Mouse (Mus musculus) heart, embryonic 12.5 days (tissue): ENCODE data around the gene Gm20388. TPM values are rescaled to one million over a fixed set of nuclear protein-coding genes. Genes with fewer than 3 reads are reported as not detected.

Experiments
- ATAC-seq: fragments of 200-750 bp; cut with Nextera tagmentation; 2 replicates; pipeline ENCODE4 v1.8.0; 2017; ENCODE audit warnings: moderate TSS enrichment, moderate library complexity; ENCODE audit not compliant: insufficient number of reproducible peaks, low FRiP score
- H3K27ac ChIP-seq: fragments of 300-500 bp; sonication (generic); 2 replicates; pipeline ENCODE4 v1.5.1; 2016; ENCODE audit warnings: mild to moderate bottlenecking, moderate library complexity; ENCODE audit not compliant: poor library complexity, severe bottlenecking
- H3K27me3 ChIP-seq: fragments of 300-500 bp; sonication (generic); replicated peaks from 2 replicates; pipeline ENCODE4 v1.6.1; 2016; ENCODE audit warnings: mild to moderate bottlenecking, moderate library complexity
- H3K36me3 ChIP-seq: fragments of 300-500 bp; sonication (generic); 2 replicates; pipeline ENCODE4 v1.6.1; 2016; ENCODE audit warnings: mild to moderate bottlenecking, moderate library complexity
- H3K4me1 ChIP-seq: fragments of 300-500 bp; sonication (generic); replicated peaks from 2 replicates; pipeline ENCODE4 v1.6.1; 2016; ENCODE audit warnings: mild to moderate bottlenecking
- H3K4me2 ChIP-seq: fragments of 300-500 bp; sonication (generic); 2 replicates; pipeline ENCODE4 v1.6.1; 2016; ENCODE audit warnings: mild to moderate bottlenecking, moderate library complexity
- H3K4me3 ChIP-seq: fragments of 300-500 bp; sonication (generic); 2 replicates; pipeline ENCODE4 v1.5.1; 2016; ENCODE audit warnings: mild to moderate bottlenecking
- H3K9ac ChIP-seq: fragments of 300-500 bp; sonication (generic); 2 replicates; pipeline ENCODE4 v1.6.1; 2016; ENCODE audit warnings: mild to moderate bottlenecking, moderate library complexity
- H3K9me3 ChIP-seq: fragments of 300-500 bp; sonication (generic); replicated peaks from 2 replicates; pipeline ENCODE4 v1.6.1; 2016; ENCODE audit warnings: mild to moderate bottlenecking, moderate library complexity
- WGBS: fragments of 180-500 bp; shearing (Covaris S2); methylation state at CpG from one replicate; pipeline ENCODE4 v1.1.7; 2016; 5-methylcytosine and 5-hydroxymethylcytosine counted together
- polyA plus RNA-seq: library from polyadenylated mRNA; unstranded; fragments of >200 nt; fragmentation: Nextera tagmentation; extraction: Ambion mirVana; gene quantifications from 2 replicates; pipeline ENCODE4 v1.2.1, GENCODE M21; 2016

Gm20388 gene
- polyA plus RNA-seq, 1 experiment from 2014 or later, result not detected

DNA sequence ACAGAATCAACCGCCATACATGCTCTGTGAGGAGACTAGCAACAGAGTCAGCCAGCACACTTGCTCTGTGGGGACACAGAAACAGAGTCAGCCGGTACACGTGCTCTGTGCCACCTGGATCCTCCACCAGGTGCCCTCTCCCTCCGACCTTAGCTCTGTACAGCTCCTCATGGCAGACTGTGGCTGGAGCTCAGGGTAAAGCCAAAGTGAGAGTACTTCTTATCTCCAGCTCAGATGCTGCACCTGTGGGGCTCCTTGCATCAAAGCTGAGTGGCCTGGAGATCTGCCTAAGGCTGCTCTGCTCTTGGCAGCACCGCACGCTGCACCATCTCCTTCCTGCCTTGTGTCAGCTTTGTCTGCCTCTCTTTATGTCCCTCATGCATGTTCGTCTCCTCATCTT is 4279.7 kb downstream of the Gm20388 start:
- Histone ChIP-seq H3K4me3 (no peak overlapping the region), H3K4me2 (no peak overlapping the region), H3K4me1 (no peaks in the 10 kb centered on the region), H3K27me3 (peaks cover 51% of the 10 kb centered on the region), H3K27ac (no peak overlapping the region), H3K9ac (no peak overlapping the region), H3K9me3 (no peaks in the 10 kb centered on the region), H3K36me3 (no peaks in the 10 kb centered on the region)
- 76% methylated on average over 7 of the region's 7 CpGs for WGBS
- no peak for ATAC-seq

DNA sequence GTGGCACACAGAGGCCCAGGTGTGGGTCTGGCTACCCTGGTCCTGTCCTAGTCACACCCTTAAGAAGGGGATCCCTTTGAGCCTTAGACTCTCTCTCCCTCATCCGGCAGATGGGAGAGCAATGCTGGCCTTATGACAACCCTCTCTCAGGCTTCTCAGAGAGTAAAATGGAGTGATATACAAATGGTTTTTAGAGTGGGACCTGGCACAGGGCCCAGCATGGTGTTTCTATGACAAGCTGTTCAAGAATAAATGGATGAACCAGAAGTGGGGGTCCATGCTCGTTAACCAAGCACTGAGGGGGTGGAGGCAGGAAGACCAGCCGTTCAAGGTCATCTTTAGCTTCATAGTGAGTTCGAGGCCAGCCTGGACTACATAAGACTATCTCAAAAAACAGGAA is 4281.6 kb downstream of the Gm20388 start:
- no peak overlapping the region for H3K4me3 ChIP-seq
- no peak overlapping the region for H3K9ac ChIP-seq
- H3K36me3 ChIP-seq, result no peaks in the 10 kb centered on the region
- peaks cover 56% of the 10 kb centered on the region for H3K27me3 ChIP-seq
- 80% methylated on average over 4 of the region's 4 CpGs for WGBS
- peaks cover 8% of the 10 kb centered on the region; the same call in 1 of the 2 replicates for H3K4me1 ChIP-seq
- no peak for ATAC-seq
- no peaks in the 10 kb centered on the region for H3K9me3 ChIP-seq
- H3K4me2 ChIP-seq, result no peak overlapping the region
- H3K27ac ChIP-seq, result no peak overlapping the region

GRCm38 (mm10) chr8:124192976-124193375 is 4282.3 kb downstream of the Gm20388 start:
- Histone ChIP-seq H3K27ac (no peak overlapping the region), H3K27me3 (peaks cover 64% of the 10 kb centered on the region), H3K4me1 (peaks cover 8% of the 10 kb centered on the region; the same call in 1 of the 2 replicates), H3K9me3 (no peaks in the 10 kb centered on the region), H3K4me3 (no peak overlapping the region), H3K4me2 (no peak overlapping the region), H3K36me3 (no peaks in the 10 kb centered on the region), H3K9ac (no peak overlapping the region)
- 81% methylated on average over 10 of the region's 10 CpGs for WGBS
- ATAC-seq, result no peak

DNA sequence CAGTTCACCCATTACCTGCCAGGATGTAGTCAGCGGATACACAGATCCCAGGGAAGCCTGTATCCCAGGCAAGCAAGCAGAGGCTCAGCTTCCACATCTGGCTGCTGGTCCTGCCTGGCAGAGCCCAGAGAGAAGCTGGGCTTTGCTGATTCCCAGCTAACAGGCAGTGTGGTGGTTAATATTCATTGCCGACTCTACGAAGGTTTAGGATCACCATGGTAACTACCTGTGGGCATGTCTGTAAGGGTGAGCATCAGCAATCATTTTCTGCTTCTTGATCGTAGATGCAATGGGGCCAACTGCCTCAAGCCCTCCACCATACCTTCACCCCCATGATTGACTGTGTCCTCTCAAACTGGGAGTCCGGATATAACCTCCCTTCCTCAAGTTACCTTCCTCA is 4283.4 kb downstream of the Gm20388 start:
- Histone ChIP-seq H3K27ac (no peak overlapping the region), H3K4me1 (peaks cover 8% of the 10 kb centered on the region; the same call in 1 of the 2 replicates), H3K4me2 (no peak overlapping the region), H3K9ac (no peak overlapping the region), H3K36me3 (no peaks in the 10 kb centered on the region), H3K4me3 (no peak overlapping the region), H3K27me3 (peaks cover 67% of the 10 kb centered on the region), H3K9me3 (no peaks in the 10 kb centered on the region)
- 85% methylated on average over 5 of the region's 5 CpGs for WGBS
- no peak for ATAC-seq

- Histone ChIP-seq H3K27ac (no peak overlapping the region), H3K27me3 (peaks cover 65% of the 10 kb centered on the region), H3K9me3 (no peaks in the 10 kb centered on the region), H3K4me3 (no peak overlapping the region), H3K9ac (no peak overlapping the region), H3K36me3 (no peaks in the 10 kb centered on the region), H3K4me2 (no peak overlapping the region), H3K4me1 (peaks cover 8% of the 10 kb centered on the region; the same call in 1 of the 2 replicates)
- no peak for ATAC-seq
- WGBS, result 53% methylated on average over 5 of the region's 5 CpGs
Measured at GRCm38 (mm10) chr8:124196195-124196594, 4285.6 kb downstream of the Gm20388 start.

DNA sequence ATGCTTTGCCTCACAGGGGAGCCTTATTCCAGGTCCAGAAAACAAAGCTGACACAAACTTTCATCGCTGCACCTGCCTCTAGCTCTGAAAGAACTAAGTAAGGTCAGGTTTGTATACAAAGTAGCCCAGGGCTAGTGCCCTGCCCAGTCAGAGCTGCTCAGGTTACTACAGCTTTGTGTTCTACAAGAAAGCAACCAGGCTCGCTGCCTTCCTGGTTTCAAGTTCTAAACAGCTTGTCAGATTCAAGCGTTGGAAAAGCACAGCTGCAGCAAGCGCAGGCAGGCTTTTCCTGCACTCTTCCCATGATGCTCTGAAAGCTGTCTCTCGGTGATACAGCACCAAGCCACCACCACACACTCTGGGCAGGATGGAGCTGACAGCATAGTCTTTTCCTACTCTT is 4286.2 kb downstream of the Gm20388 start:
- H3K4me3 ChIP-seq, result no peak overlapping the region
- H3K27ac ChIP-seq, result no peak overlapping the region
- ATAC-seq, result no peak
- WGBS, result 60% methylated on average over 5 of the region's 5 CpGs
- H3K36me3 ChIP-seq, result no peaks in the 10 kb centered on the region
- peaks cover 8% of the 10 kb centered on the region; the same call in 1 of the 2 replicates for H3K4me1 ChIP-seq
- H3K27me3 ChIP-seq, result peaks cover 62% of the 10 kb centered on the region
- no peak overlapping the region for H3K4me2 ChIP-seq
- H3K9me3 ChIP-seq, result no peaks in the 10 kb centered on the region
- no peak overlapping the region for H3K9ac ChIP-seq

DNA sequence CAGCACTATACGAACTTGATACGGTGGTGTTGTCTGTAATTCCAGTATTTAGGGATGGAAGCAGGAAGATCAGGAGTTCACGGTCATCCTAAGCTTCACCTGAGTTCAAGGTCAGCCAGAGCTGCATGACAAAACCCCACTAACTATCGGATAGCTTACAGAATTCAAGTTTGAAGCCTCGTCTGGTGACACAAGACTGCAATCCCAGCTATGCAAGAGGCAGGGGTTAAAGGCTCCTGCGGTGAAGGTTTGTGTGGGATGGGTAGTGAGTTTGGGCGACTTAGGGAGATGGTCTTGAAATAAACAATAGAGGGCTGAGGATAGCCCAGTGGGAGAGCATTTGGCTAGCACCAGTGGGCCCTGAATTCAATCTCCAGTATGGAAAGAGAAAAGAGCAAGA is 4287.6 kb downstream of the Gm20388 start:
- H3K4me2 ChIP-seq, result no peak overlapping the region
- no peak overlapping the region for H3K27ac ChIP-seq
- WGBS, result 72% methylated on average over 7 of the region's 7 CpGs
- H3K4me1 ChIP-seq, result peaks cover 8% of the 10 kb centered on the region; the same call in 1 of the 2 replicates
- H3K9me3 ChIP-seq, result no peaks in the 10 kb centered on the region
- no peak overlapping the region for H3K4me3 ChIP-seq
- H3K9ac ChIP-seq, result no peak overlapping the region
- H3K27me3 ChIP-seq, result peaks cover 58% of the 10 kb centered on the region
- no peak for ATAC-seq
- no peaks in the 10 kb centered on the region for H3K36me3 ChIP-seq

- H3K9ac ChIP-seq, result no peak overlapping the region
- H3K36me3 ChIP-seq, result no peaks in the 10 kb centered on the region
- peaks cover 53% of the 10 kb centered on the region for H3K27me3 ChIP-seq
- peaks cover 8% of the 10 kb centered on the region; the same call in 1 of the 2 replicates for H3K4me1 ChIP-seq
- no peaks in the 10 kb centered on the region for H3K9me3 ChIP-seq
- WGBS, result 68% methylated on average over 7 of the region's 7 CpGs
- no peak overlapping the region for H3K4me3 ChIP-seq
- H3K4me2 ChIP-seq, result no peak overlapping the region
- no peak for ATAC-seq
- H3K27ac ChIP-seq, result no peak overlapping the region
Measured at GRCm38 (mm10) chr8:124200400-124200799, 4289.8 kb downstream of the Gm20388 start.

GRCm38 (mm10) chr8:124201706-124202105 is 4291.1 kb downstream of the Gm20388 start:
- Histone ChIP-seq H3K4me2 (no peak overlapping the region), H3K4me3 (no peak overlapping the region), H3K36me3 (no peaks in the 10 kb centered on the region), H3K9me3 (no peaks in the 10 kb centered on the region), H3K9ac (no peak overlapping the region), H3K4me1 (no peaks in the 10 kb centered on the region), H3K27ac (no peak overlapping the region), H3K27me3 (peaks cover 41% of the 10 kb centered on the region)
- 79% methylated on average over 8 of the region's 8 CpGs for WGBS
- ATAC-seq, result no peak

GRCm38 (mm10) chr8:124202895-124203294 is 4292.3 kb downstream of the Gm20388 start:
- no peak overlapping the region for H3K9ac ChIP-seq
- H3K27ac ChIP-seq, result no peak overlapping the region
- WGBS, result 71% methylated on average over 5 of the region's 5 CpGs
- no peak overlapping the region for H3K4me3 ChIP-seq
- no peaks in the 10 kb centered on the region for H3K4me1 ChIP-seq
- H3K36me3 ChIP-seq, result no peaks in the 10 kb centered on the region
- no peak for ATAC-seq
- H3K4me2 ChIP-seq, result no peak overlapping the region
- peaks cover 29% of the 10 kb centered on the region for H3K27me3 ChIP-seq
- no peaks in the 10 kb centered on the region for H3K9me3 ChIP-seq

GRCm38 (mm10) chr8:124204001-124204601 is 4293.5 kb downstream of the Gm20388 start:
- peaks cover 18% of the 10 kb centered on the region for H3K27me3 ChIP-seq
- no peaks in the 10 kb centered on the region for H3K36me3 ChIP-seq
- no peaks in the 10 kb centered on the region for H3K9me3 ChIP-seq
- H3K9ac ChIP-seq, result no peak overlapping the region
- WGBS, result 87% methylated on average over 13 of the region's 13 CpGs
- no peak for ATAC-seq
- no peak overlapping the region for H3K4me2 ChIP-seq
- no peak overlapping the region for H3K27ac ChIP-seq
- H3K4me3 ChIP-seq, result no peak overlapping the region
- H3K4me1 ChIP-seq, result no peaks in the 10 kb centered on the region

- ATAC-seq, result peak; percentile 63; the same call in 1 of the 2 replicates
- peak overlapping the region; percentile 63 for H3K27ac ChIP-seq
- H3K9ac ChIP-seq, result no peak overlapping the region
- 0 out of 2 replicates have a peak, but pooled peaks cover 5% of the 10 kb centered on the region for H3K27me3 ChIP-seq
- no peak overlapping the region for H3K4me3 ChIP-seq
- WGBS, result 32% methylated on average over 2 of the region's 2 CpGs
- no peaks in the 10 kb centered on the region for H3K36me3 ChIP-seq
- H3K4me2 ChIP-seq, result no peak overlapping the region
- H3K4me1 ChIP-seq, result peaks cover 12% of the 10 kb centered on the region
- no peaks in the 10 kb centered on the region for H3K9me3 ChIP-seq
Measured at GRCm38 (mm10) chr8:124212148-124212547, 4301.5 kb downstream of the Gm20388 start.
